Mouse (Mus musculus): Measurements from ENCODE around the gene Smpdl3b.
"Not testable (repeated sequence)": the region's sequence is repeated elsewhere in the genome, so short reads cannot be mapped to it uniquely, and the experiment has no call there.

The Smpdl3b gene

GRCm38 (mm10) chr4:132778562-132779201, 21.6 kb upstream of the Smpdl3b start:
- DNase-seq (ENCODE audit: low spot score) = no peak

DNA sequence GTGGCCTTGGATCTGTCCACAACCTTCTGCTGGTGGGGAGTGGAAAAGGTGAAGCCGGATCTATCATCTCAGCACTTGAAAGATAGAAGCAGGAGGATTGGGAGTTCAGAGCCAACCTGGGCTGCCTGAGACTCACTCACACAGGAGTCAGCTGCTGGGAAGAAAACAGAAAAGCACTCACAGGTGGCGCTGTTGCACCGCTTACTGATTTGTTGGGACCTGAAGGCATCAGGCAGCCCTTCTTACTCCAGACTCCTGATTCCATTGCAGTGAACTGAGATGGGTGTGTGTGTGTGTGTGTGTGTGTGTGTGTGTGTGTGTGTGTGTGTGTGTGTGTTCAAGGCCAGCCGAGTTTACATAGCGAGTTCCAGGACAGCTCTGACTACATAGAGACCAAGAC, 19.7 kb upstream of the Smpdl3b start:
- DNase-seq (ENCODE audit: low spot score) = peak; percentile 41

- DNase-seq (ENCODE audit: low spot score) = peak; percentile 10
These were observed 17.9 kb upstream of the Smpdl3b start for GRCm38 (mm10) chr4:132774905-132775304.

GRCm38 (mm10) chr4:132771776-132772175, 14.7 kb upstream of the Smpdl3b start:
- no peak for DNase-seq (ENCODE audit: low spot score)

GRCm38 (mm10) chr4:132767914-132768876, 11.1 kb upstream of the Smpdl3b start, which contains the start of gene Rpa2:
TSS of gene Rpa2 (plus strand) at chr4:132768332.
- peak; percentile 96 for DNase-seq (ENCODE audit: low spot score)

- DNase-seq (ENCODE audit: low spot score) = not testable (repeated sequence)
These were observed 6.1 kb upstream of the Smpdl3b start for GRCm38 (mm10) chr4:132763125-132763524.

GRCm38 (mm10) chr4:132762602-132763001, 5.5 kb upstream of the Smpdl3b start:
- DNase-seq (ENCODE audit: low spot score) = no peak

DNA sequence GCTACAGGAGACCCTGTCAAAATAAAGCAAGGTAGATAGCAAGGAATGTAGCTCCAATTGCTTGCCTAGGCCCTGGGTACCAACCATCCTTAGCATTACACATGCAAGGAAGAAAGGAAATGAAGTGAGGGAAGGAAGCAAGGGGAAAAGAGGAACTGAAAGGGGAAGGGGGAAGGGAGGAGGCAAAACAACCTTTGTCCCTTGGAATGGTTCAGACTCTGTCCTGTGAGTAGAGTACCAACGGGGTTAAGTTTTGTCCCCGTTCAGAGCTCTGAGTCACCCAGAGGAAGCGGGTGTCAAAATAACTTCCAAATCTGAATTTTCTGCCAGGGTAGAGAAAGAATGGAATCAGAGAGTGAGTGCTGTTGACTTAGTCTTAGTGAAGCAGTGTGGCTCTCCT, 3.2 kb upstream of the Smpdl3b start:
- DNase-seq (ENCODE audit: low spot score) = no peak

- DNase-seq (ENCODE audit: low spot score) = no peak
These were observed 740 bp upstream of the Smpdl3b start for GRCm38 (mm10) chr4:132757633-132758351.

- no peak for DNase-seq (ENCODE audit: low spot score)
These were observed 4.1 kb downstream of the Smpdl3b start for GRCm38 (mm10) chr4:132752992-132753391.

DNA sequence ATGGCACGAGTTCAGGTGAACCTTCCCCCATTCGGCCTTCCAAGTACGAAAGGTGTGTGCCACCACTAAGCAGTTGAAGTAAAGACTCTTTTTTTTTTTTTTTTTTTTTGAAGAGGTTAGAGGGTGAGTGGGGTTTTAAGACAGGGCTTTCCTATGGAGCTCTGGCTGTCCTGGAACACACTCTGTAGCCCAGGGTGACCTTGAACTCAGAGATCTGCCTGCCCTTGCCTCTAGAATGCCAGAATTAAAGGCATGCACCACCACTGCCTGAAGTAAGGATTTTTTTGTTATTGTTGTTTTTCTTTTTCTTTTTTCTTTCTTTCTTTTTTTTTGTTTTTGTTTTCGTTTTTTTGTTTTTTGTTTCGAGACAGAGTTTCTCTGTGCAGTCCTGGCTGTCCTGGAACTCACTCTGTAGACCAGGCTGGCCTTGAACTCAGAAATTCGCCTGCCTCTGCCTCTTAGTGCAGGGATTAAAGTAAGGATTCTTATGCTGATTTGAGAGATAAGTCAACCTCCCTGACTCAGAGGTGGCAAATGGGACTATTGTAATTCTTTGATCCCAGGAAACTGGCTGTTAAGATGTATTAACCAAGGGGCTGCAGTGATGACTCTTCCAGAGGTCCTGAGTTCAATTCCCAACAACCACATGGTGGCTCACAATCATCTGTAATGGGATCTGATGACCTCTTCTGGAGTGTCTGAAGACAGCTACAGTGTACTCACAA, 7.6 kb downstream of the Smpdl3b start:
- DNase-seq (ENCODE audit: low spot score) = no peak

- DNase-seq (ENCODE audit: low spot score) = no peak
These were observed 8.3 kb downstream of the Smpdl3b start for GRCm38 (mm10) chr4:132748778-132749177.

GRCm38 (mm10) chr4:132747664-132748259, 9.3 kb downstream of the Smpdl3b start:
- peak; percentile 46 for DNase-seq (ENCODE audit: low spot score)

DNA sequence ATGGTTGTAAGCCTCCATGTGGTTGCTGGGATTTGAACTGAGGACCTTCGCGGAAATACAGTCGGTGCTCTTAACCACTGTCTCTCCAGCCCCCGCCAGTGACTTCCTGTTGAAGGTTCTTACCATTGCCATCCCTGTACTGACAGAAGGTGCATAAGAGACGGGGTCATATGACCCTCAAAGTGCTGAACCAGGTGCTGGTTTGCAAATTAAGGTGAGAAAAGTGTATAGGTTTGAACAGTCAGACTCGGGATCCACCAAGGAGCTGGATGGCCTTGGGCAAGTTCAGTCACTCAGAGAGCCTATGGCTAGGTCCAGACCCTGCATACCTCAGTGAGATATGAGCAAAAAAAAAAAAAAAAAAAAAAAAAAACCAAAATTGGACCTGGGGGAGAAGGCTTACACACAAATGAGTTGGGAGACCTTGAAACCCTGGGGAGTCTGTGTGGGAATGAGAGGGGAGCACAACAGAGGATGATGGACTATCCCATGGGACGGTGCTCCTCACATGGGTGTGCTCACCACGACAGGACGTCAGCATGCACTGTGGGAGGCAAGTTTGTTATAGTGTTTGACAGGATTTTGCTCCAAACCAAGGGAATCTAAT, 10.0 kb downstream of the Smpdl3b start:
- DNase-seq (ENCODE audit: low spot score) = no peak

DNA sequence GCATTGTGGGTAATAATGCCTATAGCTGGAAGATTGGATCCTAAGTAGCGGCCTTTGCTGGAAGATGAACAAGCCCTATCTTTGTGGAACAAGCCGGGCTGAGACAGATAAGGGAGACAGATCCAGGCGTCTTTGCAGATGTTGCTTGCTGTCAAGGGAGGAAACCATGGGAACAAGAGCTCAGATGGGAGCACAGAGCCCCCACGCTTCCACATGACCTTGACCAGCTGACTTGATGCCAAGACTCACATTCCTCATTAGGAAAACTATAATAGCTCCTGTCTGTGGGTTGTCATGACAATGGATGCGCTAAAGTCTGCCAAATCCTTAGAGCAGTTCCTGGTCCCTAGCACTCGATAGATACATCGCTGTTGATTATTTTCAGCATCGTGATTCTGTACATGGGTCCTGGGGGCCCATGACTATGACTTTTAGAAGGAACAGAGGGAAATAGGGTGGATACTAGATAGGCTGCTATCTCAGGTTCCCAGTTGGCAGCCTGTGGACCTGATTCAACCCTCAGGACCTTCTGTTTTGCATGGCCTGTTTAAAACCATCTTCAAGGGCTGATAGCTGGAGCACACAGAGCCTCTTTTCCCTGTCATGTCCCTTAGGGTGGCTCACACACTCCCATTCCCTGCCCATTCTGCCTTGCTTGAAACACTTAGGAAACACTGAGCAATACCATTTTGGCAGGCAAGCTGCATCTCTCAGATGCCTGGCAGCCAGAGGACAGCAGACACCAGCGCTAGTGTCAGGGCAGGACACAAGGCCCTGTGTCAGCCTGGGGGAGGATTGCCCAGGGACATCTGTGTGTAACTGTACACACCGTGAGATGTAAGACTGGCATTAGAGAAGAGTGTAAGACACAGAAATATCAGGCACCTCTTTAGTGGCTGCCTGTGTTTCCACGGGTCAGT, 12.8 kb downstream of the Smpdl3b start:
- DNase-seq (ENCODE audit: low spot score) = no peak

DNA sequence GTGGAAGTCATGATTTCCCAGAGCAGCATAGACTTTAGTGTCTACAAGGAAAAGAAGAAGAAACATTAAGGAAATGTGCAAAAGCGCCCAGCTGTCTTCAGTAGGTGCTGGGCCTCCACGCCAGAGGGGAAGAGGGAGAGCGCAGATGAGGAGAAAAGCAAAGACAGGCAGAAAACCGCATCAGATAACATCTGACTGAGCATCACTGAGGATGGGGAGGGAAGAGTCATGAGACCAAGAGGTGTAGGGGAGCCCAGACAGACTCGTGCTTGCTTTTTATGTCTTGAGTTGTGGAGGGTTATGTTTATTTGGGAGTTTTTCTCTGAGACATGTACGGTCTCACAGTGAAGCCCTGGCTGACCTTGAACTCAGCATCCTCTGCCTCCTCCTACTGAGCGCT, 15.6 kb downstream of the Smpdl3b start:
- peak; percentile 24 for DNase-seq (ENCODE audit: low spot score)

DNA sequence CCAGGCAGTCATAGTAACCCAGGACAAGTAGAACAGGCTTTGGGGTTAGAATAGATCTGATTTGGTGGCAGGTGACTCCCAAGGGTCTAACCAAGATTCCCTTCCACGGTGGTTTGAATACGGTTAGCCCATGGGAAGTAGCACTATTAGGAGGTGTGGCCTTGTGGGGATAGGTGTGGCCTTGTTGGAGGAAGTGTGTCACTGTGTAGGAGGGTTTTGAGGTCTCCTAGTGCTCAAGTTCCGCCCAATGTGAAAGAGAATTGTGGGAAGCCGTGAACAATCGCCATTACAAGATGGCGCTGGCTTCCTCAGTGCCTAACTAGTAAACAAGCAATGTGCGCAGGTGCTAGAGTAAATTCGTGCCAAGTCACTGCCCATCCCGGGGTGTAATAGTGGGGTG, 19.9 kb downstream of the Smpdl3b start:
- DNase-seq (ENCODE audit: low spot score) = not testable (repeated sequence)

DNA sequence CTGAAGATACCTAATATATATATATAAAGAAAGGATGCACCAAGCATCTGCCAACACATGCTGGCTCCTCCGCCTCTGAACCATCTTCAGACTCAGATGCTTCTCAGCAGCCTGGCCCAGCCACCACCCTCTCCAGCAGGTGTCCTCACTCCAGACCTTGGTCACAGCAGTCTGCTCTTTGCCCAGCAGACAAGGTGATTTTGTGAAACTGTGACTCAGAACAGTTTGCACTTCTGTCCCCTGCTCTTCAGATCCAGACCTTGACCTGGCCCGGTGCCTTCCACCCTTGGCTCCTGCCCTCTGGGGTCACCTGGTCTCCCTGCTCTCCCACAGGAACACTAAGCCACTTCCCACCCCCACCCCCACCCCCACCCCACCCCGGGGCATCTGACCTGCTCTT, 21.2 kb downstream of the Smpdl3b start:
- no peak for DNase-seq (ENCODE audit: low spot score)

DNA sequence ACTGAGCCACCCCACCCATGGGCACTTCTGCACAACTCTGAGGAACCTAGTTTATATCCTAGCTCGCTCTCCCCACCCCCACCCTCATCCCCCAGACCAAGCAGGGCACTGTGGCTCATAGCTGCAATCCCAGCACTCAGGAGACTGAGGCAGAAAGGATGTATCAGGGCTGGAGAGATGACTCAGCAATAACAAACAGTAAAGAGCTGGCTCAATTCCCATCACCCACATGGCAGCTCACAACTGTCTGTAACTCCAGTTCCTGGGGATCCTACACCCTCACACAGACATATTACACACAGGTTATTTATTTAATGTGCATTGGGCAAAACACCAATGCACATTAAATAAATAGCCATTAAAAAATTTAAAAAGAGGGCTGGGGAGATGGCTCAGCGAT, 21.7 kb downstream of the Smpdl3b start:
- DNase-seq (ENCODE audit: low spot score) = no peak

GRCm38 (mm10) chr4:132734766-132735165, 22.3 kb downstream of the Smpdl3b start:
- DNase-seq (ENCODE audit: low spot score) = no peak

All from T-cell, adult 2 months (primary cell).